Mouse (Mus musculus) inflammation-experienced regulatory T-cells, adult 16 weeks (primary cell): ENCODE measurements around the gene Olfr1440. TPM values are rescaled to one million over a fixed set of nuclear protein-coding genes. Genes with fewer than 3 reads are reported as not detected.

Source experiments
- polyA plus RNA-seq: library from polyadenylated mRNA; unstranded; fragments of 100-300 nt; shearing (Covaris generic); gene quantifications from one replicate; pipeline ENCODE4 v1.2.1, GENCODE M21; 2017

The Olfr1440 gene
- polyA plus RNA-seq: not detected

GRCm38 (mm10) chr19:12386979-12387378, at the start of gene Olfr1440:
Gene Olfr1440, plus strand, starts transcription at chr19:12387279.

GRCm38 (mm10) chr19:12417361-12417760, 30.3 kb downstream of the Olfr1440 start, which contains the start of gene Olfr1441:
Gene Olfr1441, plus strand, starts transcription at chr19:12417433.

GRCm38 (mm10) chr19:12427605-12428004, 40.5 kb downstream of the Olfr1440 start, which contains the start of gene Pfpl:
Gene Pfpl, plus strand, starts transcription at chr19:12427905.

Other genes with a start within 250 kb of the Olfr1440 start
- 0.10 TPM for gene Olfr1555-ps1, start 217.2 kb upstream of the Olfr1440 start, polyA plus RNA-seq
- gene Olfr1431, start 186.6 kb upstream of the Olfr1440 start, polyA plus RNA-seq: not detected
- gene Olfr1432, start 154.7 kb upstream of the Olfr1440 start, polyA plus RNA-seq: not detected
- gene Olfr262, start 145.6 kb upstream of the Olfr1440 start, polyA plus RNA-seq: not detected
- gene Olfr235, start 126.2 kb upstream of the Olfr1440 start, polyA plus RNA-seq: not detected
- not detected for gene Olfr1434, start 107.4 kb upstream of the Olfr1440 start, polyA plus RNA-seq
- gene Olfr1436, start 88.1 kb upstream of the Olfr1440 start, polyA plus RNA-seq: not detected
- gene Olfr1437, start 62.2 kb upstream of the Olfr1440 start, polyA plus RNA-seq: not detected
- gene Olfr1438-ps1, start 51.4 kb upstream of the Olfr1440 start, polyA plus RNA-seq: not detected
- gene Olfr1441, start 30.2 kb downstream of the Olfr1440 start, polyA plus RNA-seq: not detected
- not detected for gene Pfpl, start 40.6 kb downstream of the Olfr1440 start, polyA plus RNA-seq
- 0.96 TPM for gene Mpeg1, start 73.5 kb downstream of the Olfr1440 start, polyA plus RNA-seq
- 9.6 TPM for gene Dtx4, start 114.2 kb downstream of the Olfr1440 start, polyA plus RNA-seq
- gene Fam111a, start 158.5 kb downstream of the Olfr1440 start, polyA plus RNA-seq: 57.0 TPM
- not detected for gene Gm4952, start 212.7 kb downstream of the Olfr1440 start, polyA plus RNA-seq
- not detected for gene Glyat, start 246.0 kb downstream of the Olfr1440 start, polyA plus RNA-seq